ENCODE assay signal across 9 mouse cellular contexts in genomic region chr9:110053305-110054079, GRCm38 (mm10).
DNase-seq lines count a peak whose midpoint lies in the region; ATAC-seq lines count a peak whose summit lies in the region.
"Had no signal": no experiment of that assay in that cellular context is flagged by ENCODE, and none has a peak within 500 bp of the region (broad histone marks: within the 10 kb centered on the region; RNA-seq: fewer than 3 reads in every experiment).

No protein-coding gene starts in this region.

- peak overlapping the region; percentile 59; the same call in 1 of the 2 replicates for H3K9ac ChIP-seq in forebrain, embryonic 12.5 days

- peak overlapping the region; percentile 62 for H3K4me2 ChIP-seq in forebrain, embryonic 12.5 days

- peak; percentile 86 for ATAC-seq in forebrain, embryonic 12.5 days (ENCODE audit: low FRiP score)
- no peak for ATAC-seq in CD4-positive, CD25-positive, alpha-beta regulatory T cell, adult 4 months

- H3K9me3 ChIP-seq in forebrain, embryonic 12.5 days, result no peaks in the 10 kb centered on the region
- no peaks in the 10 kb centered on the region for H3K9me3 ChIP-seq in hindbrain, embryonic 10.5 days
- no peaks in the 10 kb centered on the region for H3K9me3 ChIP-seq in midbrain, embryonic 10.5 days (replicated peaks)
- H3K9me3 ChIP-seq: G1E had no signal

- WGBS in forebrain, embryonic 12.5 days, result 18% methylated on average over 8 of the region's 8 CpGs
- 30% methylated on average over 8 of the region's 8 CpGs for WGBS in hindbrain, embryonic 10.5 days
- WGBS in midbrain, embryonic 10.5 days, result 28% methylated on average over 8 of the region's 8 CpGs

- peak; percentile 6 for DNase-seq in lung, postnatal 36 days
- DNase-seq in lung, postnatal 14 days, result no peak
- DNase-seq in hindbrain, embryonic 10.5 days (ENCODE audit: low spot score), result peak; percentile 67
- peak; percentile 61 for DNase-seq in midbrain, embryonic 10.5 days (ENCODE audit: low spot score)
- no peak for DNase-seq in urinary bladder, adult 18-20 months (ENCODE audit: low spot score in 2 of 2)
- no peak for DNase-seq in liver

- H3K4me1 ChIP-seq in forebrain, embryonic 12.5 days, result peaks cover 55% of the 10 kb centered on the region
- H3K4me1 ChIP-seq in hindbrain, embryonic 10.5 days (replicated peaks), result peaks cover 62% of the 10 kb centered on the region
- peaks cover 66% of the 10 kb centered on the region for H3K4me1 ChIP-seq in midbrain, embryonic 10.5 days

- H3K27ac ChIP-seq in forebrain, embryonic 12.5 days, result peak overlapping the region; percentile 84
- peak overlapping the region; percentile 88 for H3K27ac ChIP-seq in hindbrain, embryonic 10.5 days
- H3K27ac ChIP-seq in midbrain, embryonic 10.5 days (replicated peaks), result peak overlapping the region; percentile 87

- H3K27me3 ChIP-seq in forebrain, embryonic 12.5 days, result no peaks in the 10 kb centered on the region
- no peaks in the 10 kb centered on the region for H3K27me3 ChIP-seq in hindbrain, embryonic 10.5 days (ENCODE audit: insufficient read depth, poor library complexity, severe bottlenecking)
- no peaks in the 10 kb centered on the region for H3K27me3 ChIP-seq in midbrain, embryonic 10.5 days (ENCODE audit: low read depth, poor library complexity, severe bottlenecking)

- peak overlapping the region; percentile 32 for H3K4me3 ChIP-seq in forebrain, embryonic 12.5 days (replicated peaks)
- H3K4me3 ChIP-seq in hindbrain, embryonic 10.5 days, result peak overlapping the region; percentile 53
- peak overlapping the region; percentile 51 for H3K4me3 ChIP-seq in midbrain, embryonic 10.5 days

- H3K36me3 ChIP-seq in forebrain, embryonic 12.5 days (replicated peaks), result no peaks in the 10 kb centered on the region
- H3K36me3 ChIP-seq in hindbrain, embryonic 10.5 days, result peaks cover 6% of the 10 kb centered on the region; the same call in 1 of the 2 replicates
- H3K36me3 ChIP-seq in midbrain, embryonic 10.5 days, result peaks cover 6% of the 10 kb centered on the region; the same call in 1 of the 2 replicates

Comparison
In these comparisons a context has a peak if more than half of its experiments do, and no peak if none do; other contexts are left out.
1. DNase-seq: peak in lung, postnatal 36 days (single experiment), hindbrain, embryonic 10.5 days (single experiment) and midbrain, embryonic 10.5 days (single experiment); none in lung, postnatal 14 days (single experiment), urinary bladder, adult 18-20 months (0 of 2) and liver (single experiment).
2. Peak in every context shown above with its lines, with median percentiles within 50 percentile points of each other: H3K27ac ChIP-seq and H3K4me3 ChIP-seq.